Mouse (Mus musculus): ENCODE measurements around the gene Arhgap25. TPM values are rescaled to one million over a fixed set of nuclear protein-coding genes. Genes with fewer than 3 reads are reported as not detected.
"Not testable (repeated sequence)": the region's sequence is repeated elsewhere in the genome, so short reads cannot be mapped to it uniquely, and the experiment has no call there.

Gene Arhgap25
- polyA plus RNA-seq, 1 experiment from 2014 or later: 3.6 TPM

GRCm38 (mm10) chr6:87484806-87485205, 48.3 kb downstream of the Arhgap25 start:
- H3K9me3 ChIP-seq: no peaks in the 10 kb centered on the region
- WGBS: 80% methylated on average over 5 of the region's 5 CpGs
- H3K27me3 ChIP-seq (ENCODE audit: insufficient read depth, poor library complexity, severe bottlenecking): no peaks in the 10 kb centered on the region
- H3K36me3 ChIP-seq: no peaks in the 10 kb centered on the region
- no peak for DNase-seq (ENCODE audit: low spot score)
- 0 out of 2 replicates have a peak, but pooled peaks cover 9% of the 10 kb centered on the region for H3K4me1 ChIP-seq (replicated peaks)
- no peak overlapping the region for H3K4me3 ChIP-seq
- no peak overlapping the region for H3K27ac ChIP-seq

- no peak for DNase-seq (ENCODE audit: low spot score)
- Histone ChIP-seq H3K27ac (no peak overlapping the region), H3K4me3 (no peak overlapping the region)
These were observed 49.2 kb downstream of the Arhgap25 start for GRCm38 (mm10) chr6:87483900-87484289.

GRCm38 (mm10) chr6:87483224-87483899, 49.7 kb downstream of the Arhgap25 start:
- DNase-seq (ENCODE audit: low spot score): no peak
- Histone ChIP-seq H3K4me3 (no peak overlapping the region), H3K9me3 (no peaks in the 10 kb centered on the region), H3K27me3 (ENCODE audit: insufficient read depth, poor library complexity, severe bottlenecking) (no peaks in the 10 kb centered on the region), H3K36me3 (no peaks in the 10 kb centered on the region), H3K4me1 (replicated peaks) (peaks cover 23% of the 10 kb centered on the region), H3K27ac (no peak overlapping the region)
- 64% methylated on average over 12 of the region's 12 CpGs for WGBS

More at GRCm38 (mm10) chr6:87483900-87484289, 49.2 kb downstream of the Arhgap25 start:
- H3K9me3 ChIP-seq: no peaks in the 10 kb centered on the region
- H3K27me3 ChIP-seq (ENCODE audit: insufficient read depth, poor library complexity, severe bottlenecking): no peaks in the 10 kb centered on the region
- peaks cover 17% of the 10 kb centered on the region for H3K4me1 ChIP-seq (replicated peaks)
- WGBS: 64% methylated on average over 3 of the region's 3 CpGs
- no peaks in the 10 kb centered on the region for H3K36me3 ChIP-seq

GRCm38 (mm10) chr6:87479291-87479999, 53.6 kb downstream of the Arhgap25 start:
- H3K27ac ChIP-seq: no peak overlapping the region
- H3K27me3 ChIP-seq (ENCODE audit: insufficient read depth, poor library complexity, severe bottlenecking): no peaks in the 10 kb centered on the region
- WGBS: 53% methylated on average over 5 of the region's 5 CpGs
- H3K36me3 ChIP-seq: no peaks in the 10 kb centered on the region
- H3K4me1 ChIP-seq (replicated peaks): peaks cover 19% of the 10 kb centered on the region
- no peak overlapping the region for H3K4me3 ChIP-seq
- DNase-seq (ENCODE audit: low spot score): no peak
- H3K9me3 ChIP-seq: no peaks in the 10 kb centered on the region

GRCm38 (mm10) chr6:87478847-87479246, 54.2 kb downstream of the Arhgap25 start:
- Histone ChIP-seq H3K4me3 (no peak overlapping the region), H3K27ac (no peak overlapping the region), H3K9me3 (no peaks in the 10 kb centered on the region), H3K27me3 (ENCODE audit: insufficient read depth, poor library complexity, severe bottlenecking) (no peaks in the 10 kb centered on the region), H3K36me3 (no peaks in the 10 kb centered on the region), H3K4me1 (replicated peaks) (peaks cover 19% of the 10 kb centered on the region)
- DNase-seq (ENCODE audit: low spot score): no peak
- WGBS: 48% methylated on average over 4 of the region's 4 CpGs

GRCm38 (mm10) chr6:87475223-87475622, 57.8 kb downstream of the Arhgap25 start:
- H3K36me3 ChIP-seq: no peaks in the 10 kb centered on the region
- no peak overlapping the region for H3K4me3 ChIP-seq
- DNase-seq (ENCODE audit: low spot score): no peak
- WGBS: 86% methylated on average over 5 of the region's 5 CpGs
- H3K27me3 ChIP-seq (ENCODE audit: insufficient read depth, poor library complexity, severe bottlenecking): no peaks in the 10 kb centered on the region
- no peaks in the 10 kb centered on the region for H3K9me3 ChIP-seq
- peaks cover 19% of the 10 kb centered on the region for H3K4me1 ChIP-seq (replicated peaks)
- no peak overlapping the region for H3K27ac ChIP-seq

- not testable (repeated sequence) for H3K9me3 ChIP-seq; H3K4me3 ChIP-seq; H3K36me3 ChIP-seq; H3K27me3 ChIP-seq (ENCODE audit: insufficient read depth, poor library complexity, severe bottlenecking); H3K4me1 ChIP-seq (replicated peaks); H3K27ac ChIP-seq; DNase-seq (ENCODE audit: low spot score)
- 93% methylated on average over 12 of the region's 12 CpGs for WGBS
These were observed 63.0 kb downstream of the Arhgap25 start for GRCm38 (mm10) chr6:87470098-87470497.

GRCm38 (mm10) chr6:87468372-87468771, 64.7 kb downstream of the Arhgap25 start:
- no peak overlapping the region for H3K27ac ChIP-seq
- H3K4me1 ChIP-seq (replicated peaks): peaks cover 6% of the 10 kb centered on the region
- WGBS: 91% methylated on average over 10 of the region's 10 CpGs
- H3K27me3 ChIP-seq (ENCODE audit: insufficient read depth, poor library complexity, severe bottlenecking): no peaks in the 10 kb centered on the region; the same call in 1 of the 2 replicates
- H3K36me3 ChIP-seq: no peaks in the 10 kb centered on the region
- H3K9me3 ChIP-seq: 0 out of 2 replicates have a peak, but pooled peaks cover 2% of the 10 kb centered on the region
- no peak for DNase-seq (ENCODE audit: low spot score)
- H3K4me3 ChIP-seq: no peak overlapping the region

- Histone ChIP-seq H3K27ac (no peak overlapping the region), H3K36me3 (no peaks in the 10 kb centered on the region), H3K27me3 (ENCODE audit: insufficient read depth, poor library complexity, severe bottlenecking) (no peaks in the 10 kb centered on the region; the same call in 1 of the 2 replicates), H3K4me1 (replicated peaks) (peaks cover 6% of the 10 kb centered on the region), H3K4me3 (no peak overlapping the region), H3K9me3 (0 out of 2 replicates have a peak, but pooled peaks cover 2% of the 10 kb centered on the region)
- 89% methylated on average over 1 of the region's 1 CpGs for WGBS
- DNase-seq (ENCODE audit: low spot score): no peak
These were observed 65.7 kb downstream of the Arhgap25 start for GRCm38 (mm10) chr6:87467373-87467772.

GRCm38 (mm10) chr6:87466221-87466620, 66.8 kb downstream of the Arhgap25 start:
- H3K4me3 ChIP-seq: peak overlapping the region; percentile 20
- H3K27ac ChIP-seq: peak overlapping the region; percentile 56; the same call in 1 of the 2 replicates
- H3K9me3 ChIP-seq: 0 out of 2 replicates have a peak, but pooled peaks cover 2% of the 10 kb centered on the region
- peak; percentile 83 for DNase-seq (ENCODE audit: low spot score)
- WGBS: 10% methylated on average over 12 of the region's 12 CpGs
- no peaks in the 10 kb centered on the region for H3K36me3 ChIP-seq
- no peaks in the 10 kb centered on the region; the same call in 1 of the 2 replicates for H3K27me3 ChIP-seq (ENCODE audit: insufficient read depth, poor library complexity, severe bottlenecking)
- peaks cover 6% of the 10 kb centered on the region for H3K4me1 ChIP-seq (replicated peaks)

- no peak for DNase-seq (ENCODE audit: low spot score)
- Histone ChIP-seq H3K27me3 (ENCODE audit: insufficient read depth, poor library complexity, severe bottlenecking) (no peaks in the 10 kb centered on the region), H3K9me3 (no peaks in the 10 kb centered on the region), H3K4me1 (replicated peaks) (no peaks in the 10 kb centered on the region), H3K27ac (no peak overlapping the region), H3K36me3 (no peaks in the 10 kb centered on the region), H3K4me3 (no peak overlapping the region)
- 84% methylated on average over 6 of the region's 6 CpGs for WGBS
These were observed 77.6 kb downstream of the Arhgap25 start for GRCm38 (mm10) chr6:87455507-87455906.

GRCm38 (mm10) chr6:87451771-87452170, 81.3 kb downstream of the Arhgap25 start:
- Histone ChIP-seq H3K4me3 (no peak overlapping the region), H3K36me3 (no peaks in the 10 kb centered on the region), H3K27ac (no peak overlapping the region), H3K27me3 (ENCODE audit: insufficient read depth, poor library complexity, severe bottlenecking) (no peaks in the 10 kb centered on the region), H3K4me1 (replicated peaks) (no peaks in the 10 kb centered on the region), H3K9me3 (no peaks in the 10 kb centered on the region)
- WGBS: 73% methylated on average over 3 of the region's 3 CpGs
- DNase-seq (ENCODE audit: low spot score): no peak

GRCm38 (mm10) chr6:87451016-87451415, 82.0 kb downstream of the Arhgap25 start:
- Histone ChIP-seq H3K9me3 (no peaks in the 10 kb centered on the region), H3K27ac (no peak overlapping the region), H3K36me3 (no peaks in the 10 kb centered on the region), H3K4me1 (replicated peaks) (no peaks in the 10 kb centered on the region), H3K4me3 (no peak overlapping the region), H3K27me3 (ENCODE audit: insufficient read depth, poor library complexity, severe bottlenecking) (no peaks in the 10 kb centered on the region)
- DNase-seq (ENCODE audit: low spot score): peak; percentile 13
- 68% methylated on average over 3 of the region's 3 CpGs for WGBS
